In the genomic region with DNA sequence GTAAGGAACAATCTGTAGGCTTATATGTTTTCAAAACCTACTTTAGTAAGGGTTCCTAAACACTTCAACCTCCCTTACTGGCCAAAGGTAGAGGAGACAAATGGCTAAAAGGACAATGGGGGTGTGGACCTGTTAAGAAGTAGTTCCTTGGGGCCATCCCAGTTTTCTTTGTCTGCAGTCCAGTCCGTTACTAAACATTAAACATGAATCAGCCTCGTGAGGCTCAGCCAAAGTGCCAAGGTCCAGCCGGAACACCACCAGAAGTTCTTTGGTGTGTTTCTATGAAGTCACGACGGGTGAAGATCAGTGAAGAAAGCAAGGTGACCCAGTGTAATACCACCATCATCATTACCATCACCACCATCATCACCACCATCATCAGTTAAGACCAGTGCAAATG, we compare ENCODE assay signal across 24 mouse cellular contexts. TPM values are rescaled to one million over a fixed set of nuclear protein-coding genes. Genes with fewer than 3 reads are reported as not detected.
DNase-seq lines count a peak whose midpoint lies in the region; ATAC-seq and TF ChIP-seq lines count a peak whose summit lies in the region.
"Had no signal": no experiment of that assay in that cellular context is flagged by ENCODE, and none has a peak within 500 bp of the region (broad histone marks: within the 10 kb centered on the region; RNA-seq: fewer than 3 reads in every experiment).

No protein-coding gene starts in this region.

- peak; percentile 59 for DNase-seq in kidney, adult 11 months
- no peak for DNase-seq in kidney, postnatal 4 days
- peak; percentile 85 for DNase-seq in kidney, adult 2 months
- no peak for DNase-seq in kidney, postnatal 10 days
- peak; percentile 80 for DNase-seq in kidney, adult 9 months
- DNase-seq: adrenal gland, adult 8-10 months; adrenal gland, postnatal 14 days; adrenal gland, postnatal 36 days; B cell, adult 2 months; cerebellum, adult 11-12 months; cerebellum, adult 2 months; cerebellum, adult 9-10 months; cerebellum, postnatal 10 days; cerebellum, postnatal 25 days had no signal

- TF ChIP-seq POLR2A in kidney, adult 2 months (IDR thresholded peaks at IDR 0.05; ENCODE audit: low read depth, low read length): no peak

- no peak overlapping the region for H3K27ac ChIP-seq in kidney, adult 2 months (ENCODE audit: insufficient read depth, low read depth, low read length)
- no peak overlapping the region for H3K27ac ChIP-seq in kidney, embryonic 16.5 days (ENCODE audit: low read length)
- H3K27ac ChIP-seq: embryonic facial prominence, embryonic 10.5 days; embryonic facial prominence, embryonic 12.5 days; forebrain, embryonic 13.5 days had no signal

- H3K4me1 ChIP-seq in kidney, adult 2 months (ENCODE audit: control insufficient read depth, insufficient read depth, low read length): no peaks in the 10 kb centered on the region
- peaks cover 4% of the 10 kb centered on the region for H3K4me1 ChIP-seq in kidney, embryonic 16.5 days (ENCODE audit: insufficient read depth, low read length)
- H3K4me1 ChIP-seq in megakaryocyte, embryonic 14.5 days: no peaks in the 10 kb centered on the region
- H3K4me1 ChIP-seq: embryonic facial prominence, embryonic 12.5 days; forebrain, embryonic 13.5 days had no signal

- H3K27me3 ChIP-seq in kidney, adult 2 months (replicated peaks; ENCODE audit: control insufficient read depth, insufficient read depth, low read length): no peaks in the 10 kb centered on the region
- no peaks in the 10 kb centered on the region for H3K27me3 ChIP-seq in kidney, embryonic 16.5 days (ENCODE audit: insufficient read depth, low read length)
- peaks cover 6% of the 10 kb centered on the region for H3K27me3 ChIP-seq in megakaryocyte, embryonic 14.5 days (replicated peaks)
- H3K27me3 ChIP-seq: CH12.LX; embryonic facial prominence, embryonic 12.5 days; forebrain, embryonic 13.5 days; Patski had no signal

- no peak overlapping the region for H3K9ac ChIP-seq in kidney, embryonic 16.5 days (replicated peaks; ENCODE audit: low read length)
- H3K9ac ChIP-seq: embryonic facial prominence, embryonic 12.5 days; forebrain, embryonic 13.5 days had no signal

- H3K9me3 ChIP-seq in kidney, embryonic 16.5 days (ENCODE audit: low read length): peaks cover 49% of the 10 kb centered on the region
- peaks cover 92% of the 10 kb centered on the region for H3K9me3 ChIP-seq in megakaryocyte, embryonic 14.5 days

- TF ChIP-seq CTCF in kidney, adult 2 months (conservative IDR thresholded peaks at IDR 0.05; ENCODE audit: insufficient read depth, insufficient read length, low read depth, low read length): no peak

- no peak overlapping the region for H3K4me2 ChIP-seq in kidney, embryonic 16.5 days (replicated peaks; ENCODE audit: low read depth, low read length)
- H3K4me2 ChIP-seq: embryonic facial prominence, embryonic 12.5 days; forebrain, embryonic 13.5 days had no signal

- H3K36me3 ChIP-seq in kidney, adult 2 months (ENCODE audit: control insufficient read depth, insufficient read depth, low read length): peaks cover 2% of the 10 kb centered on the region; the same call in 1 of the 2 replicates
- peaks cover 49% of the 10 kb centered on the region for H3K36me3 ChIP-seq in kidney, embryonic 16.5 days (ENCODE audit: insufficient read depth, low read length)
- H3K36me3 ChIP-seq in megakaryocyte, embryonic 14.5 days (replicated peaks; ENCODE audit: low read length): peaks cover 79% of the 10 kb centered on the region

- 74% methylated on average over 5 of the region's 5 CpGs for WGBS in kidney, adult 2 months
- 95% methylated on average over 5 of the region's 5 CpGs for WGBS in kidney, embryonic 16.5 days

- no peak for ATAC-seq in kidney, embryonic 16.5 days (ENCODE audit: low FRiP score, low TSS enrichment)
- ATAC-seq in megakaryocyte, adult 5-6 weeks (ENCODE audit: poor library complexity, severe bottlenecking): no peak
- ATAC-seq: activated CD4-positive, CD25-positive, alpha-beta regulatory T cell, adult 4 months; CD4-positive, CD25-positive, alpha-beta regulatory T cell, adult 4 months; forebrain, embryonic 13.5 days; Patski had no signal

- H3K4me3 ChIP-seq in kidney, adult 2 months (ENCODE audit: insufficient read depth, low read depth, low read length): no peak overlapping the region
- H3K4me3 ChIP-seq in kidney, embryonic 16.5 days (ENCODE audit: low read length): no peak overlapping the region
- peak overlapping the region; percentile 11 for H3K4me3 ChIP-seq in megakaryocyte, embryonic 14.5 days (replicated peaks)
- H3K4me3 ChIP-seq: embryonic facial prominence, embryonic 10.5 days; embryonic facial prominence, embryonic 12.5 days; forebrain, embryonic 13.5 days had no signal

RNA-seq across cellular contexts. Expression of gene Zfp146, which starts 22.5 kb away (rescaled TPM):
- polyA plus RNA-seq in kidney, adult 2 months (2012; rRNA removed): 11.1 and 11.8 TPM in 2 replicates
- 12.6 and 15.6 TPM in 2 replicates for polyA plus RNA-seq in kidney, embryonic 16.5 days (2015; fragmentation: Nextera tagmentation; extraction: Ambion mirVana)
- 2.6 TPM in 1 of 2 replicates, not detected in the other for polyA plus RNA-seq in megakaryocyte, embryonic 14.5 days (2012; ENCODE audit: insufficient read depth, low replicate concordance)
- 16.6 and 25.2 TPM in 2 replicates for total RNA-seq in megakaryocyte, adult 5-6 weeks (2015)
- total RNA-seq in megakaryocyte, adult 5-6 weeks (2017): 32.8 and 35.2 TPM in 2 replicates

RNA-seq across cellular contexts. Expression of gene Zfp382, which starts 25.3 kb away (rescaled TPM):
- 0.64 and 1.4 TPM in 2 replicates for polyA plus RNA-seq in kidney, adult 2 months (2012; rRNA removed)
- 11.7 and 12.0 TPM in 2 replicates for polyA plus RNA-seq in kidney, embryonic 16.5 days (2015; fragmentation: Nextera tagmentation; extraction: Ambion mirVana)
- not detected in 2 replicates for polyA plus RNA-seq in megakaryocyte, embryonic 14.5 days (2012; ENCODE audit: insufficient read depth, low replicate concordance)
- total RNA-seq in megakaryocyte, adult 5-6 weeks (2015): 6.7 and 7.8 TPM in 2 replicates
- total RNA-seq in megakaryocyte, adult 5-6 weeks (2017): 14.9 and 15.2 TPM in 2 replicates

RNA-seq across cellular contexts. Expression of gene Cox7a1, which starts 36.9 kb away (rescaled TPM):
- polyA plus RNA-seq in kidney, adult 2 months (2012; rRNA removed): 76.0 and 141 TPM in 2 replicates
- polyA plus RNA-seq in kidney, embryonic 16.5 days (2015; fragmentation: Nextera tagmentation; extraction: Ambion mirVana): 11.7 and 13.8 TPM in 2 replicates
- polyA plus RNA-seq in megakaryocyte, embryonic 14.5 days (2012; ENCODE audit: insufficient read depth, low replicate concordance): 2.4 TPM in 1 of 2 replicates, not detected in the other
- total RNA-seq in megakaryocyte, adult 5-6 weeks (2015): 0.91 and 1.6 TPM in 2 replicates
- total RNA-seq in megakaryocyte, adult 5-6 weeks (2017): 0.94 and 2.4 TPM in 2 replicates

RNA-seq across cellular contexts. Expression of gene Capns1, which starts 51.6 kb away (rescaled TPM):
- polyA plus RNA-seq in kidney, adult 2 months (2012; rRNA removed): 724 and 781 TPM in 2 replicates
- polyA plus RNA-seq in kidney, embryonic 16.5 days (2015; fragmentation: Nextera tagmentation; extraction: Ambion mirVana): 105 and 111 TPM in 2 replicates
- polyA plus RNA-seq in megakaryocyte, embryonic 14.5 days (2012; ENCODE audit: insufficient read depth, low replicate concordance): 122 and 208 TPM in 2 replicates
- total RNA-seq in megakaryocyte, adult 5-6 weeks (2015): 485 and 524 TPM in 2 replicates
- 307 and 314 TPM in 2 replicates for total RNA-seq in megakaryocyte, adult 5-6 weeks (2017)

RNA-seq across cellular contexts. Expression of gene Zfp260, which starts 52.4 kb away (rescaled TPM):
- polyA plus RNA-seq in kidney, adult 2 months (2012; rRNA removed): 13.2 and 18.1 TPM in 2 replicates
- polyA plus RNA-seq in kidney, embryonic 16.5 days (2015; fragmentation: Nextera tagmentation; extraction: Ambion mirVana): 112 and 116 TPM in 2 replicates
- polyA plus RNA-seq in megakaryocyte, embryonic 14.5 days (2012; ENCODE audit: insufficient read depth, low replicate concordance): 0.26 TPM in 1 of 2 replicates, not detected in the other
- 26.0 and 29.6 TPM in 2 replicates for total RNA-seq in megakaryocyte, adult 5-6 weeks (2015)
- 22.8 and 26.4 TPM in 2 replicates for total RNA-seq in megakaryocyte, adult 5-6 weeks (2017)

Comparison
In these comparisons a context has a peak if more than half of its experiments do, and no peak if none do; other contexts are left out.
1. DNase-seq: peak in kidney, adult 11 months (single experiment), kidney, adult 2 months (single experiment) and kidney, adult 9 months (single experiment); none in kidney, postnatal 4 days (0 of 2) and kidney, postnatal 10 days (single experiment).